Mouse (Mus musculus): ENCODE measurements at regions not wholly inside any gene's neighbourhood (a gene's known extent, or its start where the extent isn't known, plus 50 kb on each side); places are given as distances from the start of the nearest gene placed in this dataset.

- 85% methylated on average over 3 of the region's 3 CpGs for WGBS
These were observed 290.0 kb upstream of the Gm10131 start for GRCm38 (mm10) chr8:34401571-34401970.

DNA sequence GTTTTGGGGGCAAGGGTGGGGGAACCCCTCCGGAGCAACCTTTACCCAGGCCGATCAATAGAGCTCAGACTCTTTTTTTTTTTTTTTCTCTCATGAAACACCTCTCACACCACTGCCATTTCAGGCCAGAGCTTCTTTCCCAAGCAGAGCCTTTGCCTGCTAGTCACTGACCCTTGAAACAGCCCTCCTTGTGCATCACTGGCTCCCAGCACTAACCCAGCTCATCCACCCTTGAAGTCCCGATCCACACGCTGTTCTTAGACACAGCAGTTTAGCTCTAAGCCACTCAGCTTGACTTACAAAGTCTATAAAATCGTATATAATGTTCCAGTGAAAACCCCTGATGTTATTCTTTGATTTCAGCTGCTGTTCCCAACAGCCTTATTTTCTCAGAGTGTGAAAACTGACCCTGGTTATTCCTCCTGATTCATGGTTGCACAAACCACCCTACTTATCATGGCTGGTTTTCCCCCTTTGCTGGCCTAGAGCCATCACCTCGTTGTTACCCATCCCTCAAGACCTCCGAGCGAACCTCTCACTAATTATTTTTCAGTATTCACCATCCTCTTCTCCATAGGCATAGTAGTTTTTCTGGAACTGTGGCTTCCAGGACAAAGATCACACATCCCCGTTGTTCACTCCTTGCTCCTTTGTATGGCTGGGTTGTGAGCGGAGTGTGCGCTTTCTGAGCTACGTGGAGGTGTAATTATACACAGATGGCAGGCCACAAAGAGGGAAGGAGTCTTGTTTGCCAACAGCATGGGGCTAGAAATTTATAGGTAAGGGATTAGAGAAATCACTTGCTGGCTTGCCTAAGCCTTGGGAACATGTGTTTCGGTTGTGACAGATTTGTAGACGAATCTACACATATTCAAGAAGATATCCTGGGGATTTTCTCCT is 287.6 kb upstream of the Gm10131 start:
- DNase-seq (ENCODE audit: low spot score) (no peak), ATAC-seq (ENCODE audit: low FRiP score, low TSS enrichment) (no peak)
- Histone ChIP-seq H3K9ac (ENCODE audit: low read length) (no peak overlapping the region), H3K27me3 (ENCODE audit: control insufficient read depth, insufficient read depth, low read length) (no peaks in the 10 kb centered on the region), H3K27ac (replicated peaks) (no peak overlapping the region), H3K36me3 (ENCODE audit: control insufficient read depth, insufficient read depth, low read length) (no peaks in the 10 kb centered on the region), H3K4me3 (ENCODE audit: low read depth, low read length) (no peak overlapping the region), H3K9me3 (ENCODE audit: control insufficient read depth, low read length) (no peaks in the 10 kb centered on the region), H3K4me1 (replicated peaks; ENCODE audit: control insufficient read depth, insufficient read depth) (no peaks in the 10 kb centered on the region), H3K4me2 (replicated peaks; ENCODE audit: low read depth) (no peak overlapping the region)
- 69% methylated on average over 14 of the region's 14 CpGs for WGBS
- no peak for TF ChIP-seq CTCF (IDR thresholded peaks at IDR 0.05; ENCODE audit: low read depth)

More at GRCm38 (mm10) chr8:34401571-34401970, 290.0 kb upstream of the Gm10131 start:
- Histone ChIP-seq H3K4me1 (replicated peaks; ENCODE audit: control insufficient read depth, insufficient read depth) (no peaks in the 10 kb centered on the region), H3K9me3 (ENCODE audit: control insufficient read depth, low read length) (no peaks in the 10 kb centered on the region), H3K4me3 (ENCODE audit: low read depth, low read length) (no peak overlapping the region), H3K27ac (replicated peaks) (no peak overlapping the region), H3K36me3 (ENCODE audit: control insufficient read depth, insufficient read depth, low read length) (no peaks in the 10 kb centered on the region), H3K9ac (ENCODE audit: low read length) (no peak overlapping the region), H3K4me2 (replicated peaks; ENCODE audit: low read depth) (no peak overlapping the region), H3K27me3 (ENCODE audit: control insufficient read depth, insufficient read depth, low read length) (no peaks in the 10 kb centered on the region)
- DNase-seq (ENCODE audit: low spot score) (no peak), ATAC-seq (ENCODE audit: low FRiP score, low TSS enrichment) (no peak)
- TF ChIP-seq EP300 (optimal IDR thresholded peaks at IDR 0.05) (no peak), CTCF (IDR thresholded peaks at IDR 0.05; ENCODE audit: low read depth) (no peak)

DNA sequence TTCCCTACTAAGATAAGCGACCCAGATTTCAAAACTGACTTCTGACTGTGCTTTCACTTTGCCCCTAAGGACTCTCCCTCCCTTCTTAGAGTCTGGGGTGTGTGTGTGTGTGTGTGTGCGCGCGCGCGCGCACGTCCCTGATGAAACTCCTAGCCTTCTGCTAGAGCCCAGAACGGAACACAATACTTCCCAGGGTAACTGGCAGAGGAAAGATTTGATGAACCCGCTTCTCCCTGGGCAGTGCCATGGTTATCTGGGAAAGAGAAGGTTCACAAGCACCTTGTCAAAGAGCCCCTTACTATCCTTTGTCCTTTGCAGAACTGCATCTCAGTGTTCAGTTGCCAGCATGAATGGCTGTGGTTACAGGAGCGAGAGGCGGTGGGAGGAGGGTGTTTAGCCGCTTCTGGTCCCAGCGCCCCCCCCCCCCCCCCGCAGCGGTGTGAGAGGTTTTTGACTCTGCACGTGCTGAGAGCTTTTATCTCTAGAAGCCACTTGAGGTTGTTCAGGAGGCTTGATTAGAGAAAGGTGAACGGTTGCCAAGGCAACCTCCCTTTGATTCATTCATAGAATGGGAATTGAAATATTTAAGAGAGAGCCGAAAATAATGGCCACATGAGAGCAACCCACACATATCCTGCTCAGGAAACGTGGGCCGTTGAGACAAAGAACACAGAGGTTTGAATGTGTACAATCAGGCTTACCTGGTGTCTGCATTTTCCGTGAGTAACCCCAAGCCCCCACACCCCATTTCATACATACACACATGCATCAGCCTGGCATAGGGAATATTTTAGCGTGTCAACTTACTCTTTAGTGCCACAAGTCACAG is 286.3 kb upstream of the Gm10131 start:
- Histone ChIP-seq H3K27ac (replicated peaks) (no peak overlapping the region), H3K36me3 (ENCODE audit: control insufficient read depth, insufficient read depth, low read length) (no peaks in the 10 kb centered on the region), H3K4me3 (ENCODE audit: low read depth, low read length) (peak overlapping the region; percentile 4; the same call in 1 of the 2 replicates), H3K9ac (ENCODE audit: low read length) (no peak overlapping the region), H3K4me1 (replicated peaks; ENCODE audit: control insufficient read depth, insufficient read depth) (no peaks in the 10 kb centered on the region), H3K9me3 (ENCODE audit: control insufficient read depth, low read length) (no peaks in the 10 kb centered on the region), H3K4me2 (replicated peaks; ENCODE audit: low read depth) (peak overlapping the region; percentile 25; the same call in 1 of the 2 replicates), H3K27me3 (ENCODE audit: control insufficient read depth, insufficient read depth, low read length) (no peaks in the 10 kb centered on the region)
- 40% methylated on average over 21 of the region's 23 CpGs for WGBS
- TF ChIP-seq EP300 (optimal IDR thresholded peaks at IDR 0.05), result no peak
- TF ChIP-seq CTCF (IDR thresholded peaks at IDR 0.05; ENCODE audit: low read depth), result no peak
- ATAC-seq (ENCODE audit: low FRiP score, low TSS enrichment) (no peak; the same call in 1 of the 2 replicates), DNase-seq (ENCODE audit: low spot score) (peak; percentile 37)

DNA sequence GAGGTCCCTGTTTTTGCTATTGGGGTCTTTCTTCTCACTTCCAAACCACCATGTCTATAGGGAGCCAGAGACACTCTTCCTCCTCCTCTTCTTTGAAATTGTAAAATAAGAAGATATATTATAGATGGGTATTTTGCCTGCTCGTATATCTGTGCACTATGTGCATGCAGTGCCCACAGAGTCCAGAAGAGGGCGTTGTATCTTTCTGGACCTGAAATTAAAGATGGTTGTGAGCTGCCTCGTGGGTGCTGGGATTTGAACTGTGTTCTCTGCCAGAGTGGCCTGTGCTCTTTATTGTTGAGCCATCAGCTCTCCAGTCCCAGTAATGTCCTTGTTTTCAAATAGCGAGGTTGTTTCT is 285.7 kb upstream of the Gm10131 start:
- Histone ChIP-seq H3K4me2 (replicated peaks; ENCODE audit: low read depth) (peak overlapping the region; percentile 25; the same call in 1 of the 2 replicates), H3K9ac (ENCODE audit: low read length) (no peak overlapping the region), H3K4me3 (ENCODE audit: low read depth, low read length) (peak overlapping the region; percentile 4; the same call in 1 of the 2 replicates), H3K27me3 (ENCODE audit: control insufficient read depth, insufficient read depth, low read length) (no peaks in the 10 kb centered on the region), H3K9me3 (ENCODE audit: control insufficient read depth, low read length) (no peaks in the 10 kb centered on the region), H3K36me3 (ENCODE audit: control insufficient read depth, insufficient read depth, low read length) (no peaks in the 10 kb centered on the region), H3K4me1 (replicated peaks; ENCODE audit: control insufficient read depth, insufficient read depth) (no peaks in the 10 kb centered on the region), H3K27ac (replicated peaks) (no peak overlapping the region)
- TF ChIP-seq CTCF (IDR thresholded peaks at IDR 0.05; ENCODE audit: low read depth) (peak; percentile 55), EP300 (optimal IDR thresholded peaks at IDR 0.05) (no peak)
- DNase-seq (ENCODE audit: low spot score) (peak; percentile 21), ATAC-seq (ENCODE audit: low FRiP score, low TSS enrichment) (no peak)
- WGBS, result 44% methylated on average over 4 of the region's 4 CpGs

DNA sequence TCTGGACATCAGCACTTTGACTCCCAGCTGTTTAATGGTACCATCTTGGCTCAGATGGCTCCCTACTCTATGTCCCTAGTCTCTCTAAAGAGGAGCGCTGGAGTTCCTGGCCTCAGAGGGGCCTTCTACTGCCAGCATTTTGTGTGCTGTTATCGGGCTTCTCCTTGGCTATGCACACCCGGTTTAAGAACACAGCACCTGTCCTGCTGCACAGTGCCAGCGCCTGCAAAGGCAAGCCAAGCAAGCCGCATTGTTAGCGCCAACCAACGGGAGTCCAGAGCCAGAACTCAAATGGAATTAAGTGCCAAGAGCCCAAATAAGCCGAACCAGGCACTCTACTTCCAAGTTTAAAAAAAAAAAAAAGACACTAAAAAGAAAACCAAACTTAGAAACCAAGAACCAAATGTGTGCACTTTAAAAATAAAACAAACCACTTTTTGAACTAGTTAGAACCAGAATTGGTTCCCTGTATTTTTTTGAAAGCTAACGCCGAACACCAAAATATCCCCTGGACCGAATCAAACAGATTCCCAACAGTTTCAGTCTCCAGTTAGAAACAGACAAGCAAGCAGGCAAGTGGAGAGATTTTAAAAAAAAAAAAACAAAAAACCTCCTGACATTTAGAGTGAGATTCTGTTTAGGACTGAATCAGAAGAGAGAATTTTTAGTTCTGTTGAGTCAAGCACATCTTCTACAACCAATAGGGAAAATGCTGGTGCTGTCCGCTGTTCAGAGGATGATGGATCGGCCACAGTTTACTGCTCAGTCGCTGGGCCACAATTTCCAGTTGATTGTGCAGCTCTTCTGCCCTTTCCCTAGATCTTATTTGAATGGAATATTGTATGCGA is 281.7 kb upstream of the Gm10131 start:
- Histone ChIP-seq H3K27me3 (ENCODE audit: control insufficient read depth, insufficient read depth, low read length) (no peaks in the 10 kb centered on the region), H3K4me1 (replicated peaks; ENCODE audit: control insufficient read depth, insufficient read depth) (no peaks in the 10 kb centered on the region), H3K9me3 (ENCODE audit: control insufficient read depth, low read length) (no peaks in the 10 kb centered on the region), H3K9ac (ENCODE audit: low read length) (no peak overlapping the region), H3K4me3 (ENCODE audit: low read depth, low read length) (no peak overlapping the region), H3K36me3 (ENCODE audit: control insufficient read depth, insufficient read depth, low read length) (no peaks in the 10 kb centered on the region), H3K4me2 (replicated peaks; ENCODE audit: low read depth) (no peak overlapping the region), H3K27ac (replicated peaks) (no peak overlapping the region)
- no peak for ATAC-seq (ENCODE audit: low FRiP score, low TSS enrichment)
- DNase-seq (ENCODE audit: low spot score), result no peak
- no peak for TF ChIP-seq CTCF (IDR thresholded peaks at IDR 0.05; ENCODE audit: low read depth)
- no peak for TF ChIP-seq EP300 (optimal IDR thresholded peaks at IDR 0.05)
- 83% methylated on average over 15 of the region's 15 CpGs for WGBS

All from stomach, postnatal 0 days (tissue).